Mouse (Mus musculus) lung, postnatal 0 days (tissue): ENCODE results near the gene Dock4.

Experiments
- CTCF ChIP-seq: IDR thresholded peaks from 2 replicates; pipeline ENCODE4 v1.5.1; 2016; ENCODE audit warnings: antibody characterized with exemption, mild to moderate bottlenecking
- EP300 ChIP-seq: IDR thresholded peaks from 2 replicates; pipeline ENCODE4 v1.6.1; 2016; ENCODE audit warnings: antibody characterized with exemption, mild to moderate bottlenecking, control low read depth

DNA sequence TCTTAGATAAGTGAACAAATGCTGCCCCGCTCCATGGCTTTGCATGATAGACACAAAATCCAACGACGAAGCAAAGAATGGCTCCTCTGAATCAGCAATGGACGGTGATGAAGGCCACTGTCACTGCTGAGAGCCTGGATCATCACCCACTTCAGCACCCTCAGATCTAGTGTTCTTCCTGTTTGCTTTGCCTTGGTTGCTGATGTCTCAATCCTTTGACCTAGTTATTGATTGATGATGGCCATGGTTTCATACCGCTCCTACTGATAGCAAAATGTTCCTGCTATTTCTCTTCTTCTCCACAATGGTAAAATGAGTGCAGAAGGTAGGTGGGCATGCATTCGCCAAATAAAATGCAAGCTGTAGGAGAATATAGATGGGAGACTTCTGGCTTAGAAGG, 150.7 kb downstream of the Dock4 start:
- TF ChIP-seq CTCF (no peak), EP300 (no peak)
